Mouse (Mus musculus) cortical plate, adult 2 months (tissue): ENCODE results near the gene Mrpl48.

ENCODE experiments used
- CTCF ChIP-seq: fragments of 200-500 bp; IDR thresholded peaks from 2 replicates; pipeline ENCODE4 v1.5.1; 2011; ENCODE audit warnings: mild to moderate bottlenecking, control low read depth, low read length; ENCODE audit not compliant: insufficient read depth; ENCODE audit errors: extremely low read depth
- POLR2A ChIP-seq: fragments of 200-500 bp; IDR thresholded peaks from 2 replicates; pipeline ENCODE4 v1.6.1; 2011; ENCODE audit warnings: mild to moderate bottlenecking, low read length, control low read depth; ENCODE audit not compliant: insufficient read depth; ENCODE audit errors: extremely low read depth

- TF ChIP-seq CTCF (no peak), POLR2A (no peak)
These were observed 83.4 kb downstream of the Mrpl48 start for GRCm38 (mm10) chr7:100524669-100525068.
